Comparison of ENCODE assay signal across 8 mouse cellular contexts in genomic region chr14:14347151-14347835, GRCm38 (mm10). TPM values are rescaled to one million over a fixed set of nuclear protein-coding genes. Genes with fewer than 3 reads are reported as not detected.
A peak's percentile ranks its signal among the peaks of the same experiment; 100 is the strongest.
DNase-seq lines count a peak whose midpoint lies in the region; ATAC-seq lines count a peak whose summit lies in the region.

No protein-coding gene starts in this region.

- no peak overlapping the region for H3K9ac ChIP-seq in forebrain, embryonic 15.5 days (replicated peaks)
- H3K9ac ChIP-seq in intestine, embryonic 15.5 days: no peak overlapping the region
- H3K9ac ChIP-seq in liver, embryonic 12.5 days: no peak overlapping the region
- no peak overlapping the region for H3K9ac ChIP-seq in neural tube, embryonic 15.5 days (replicated peaks)

- H3K4me2 ChIP-seq in forebrain, embryonic 15.5 days (replicated peaks): peak overlapping the region; percentile 74; the same call in 1 of the 2 replicates
- H3K4me2 ChIP-seq in intestine, embryonic 15.5 days (replicated peaks): 0 out of 2 replicates have a peak overlapping the region, but pooled peaks have one; percentile 82
- H3K4me2 ChIP-seq in liver, embryonic 12.5 days: peak overlapping the region; percentile 83
- peak overlapping the region; percentile 86 for H3K4me2 ChIP-seq in neural tube, embryonic 15.5 days

- peaks cover 11% of the 10 kb centered on the region; the same call in 1 of the 2 replicates for H3K9me3 ChIP-seq in forebrain, embryonic 15.5 days
- H3K9me3 ChIP-seq in intestine, embryonic 15.5 days: peaks cover 24% of the 10 kb centered on the region
- peaks cover 57% of the 10 kb centered on the region for H3K9me3 ChIP-seq in liver, embryonic 12.5 days (replicated peaks)
- H3K9me3 ChIP-seq in neural tube, embryonic 15.5 days (replicated peaks): peaks cover 20% of the 10 kb centered on the region; the same call in 1 of the 2 replicates

- no peaks in the 10 kb centered on the region for H3K27me3 ChIP-seq in forebrain, embryonic 15.5 days
- no peaks in the 10 kb centered on the region for H3K27me3 ChIP-seq in intestine, embryonic 15.5 days (replicated peaks)
- H3K27me3 ChIP-seq in liver, embryonic 12.5 days (replicated peaks): no peaks in the 10 kb centered on the region
- H3K27me3 ChIP-seq in neural tube, embryonic 15.5 days (replicated peaks): no peaks in the 10 kb centered on the region

- DNase-seq in kidney, adult 9 months: peak; percentile 22
- DNase-seq in kidney, postnatal 36 days: no peak
- DNase-seq in R1 (ENCODE audit: low read depth, low spot score) (peak; percentile 96), MN1 (ENCODE audit: low spot score) (no peak)

- 0 out of 2 replicates have a peak, but pooled peaks cover 7% of the 10 kb centered on the region for H3K4me1 ChIP-seq in forebrain, embryonic 15.5 days
- no peaks in the 10 kb centered on the region for H3K4me1 ChIP-seq in intestine, embryonic 15.5 days (replicated peaks)
- peaks cover 17% of the 10 kb centered on the region for H3K4me1 ChIP-seq in liver, embryonic 12.5 days
- 0 out of 2 replicates have a peak, but pooled peaks cover 6% of the 10 kb centered on the region for H3K4me1 ChIP-seq in neural tube, embryonic 15.5 days

- H3K36me3 ChIP-seq in forebrain, embryonic 15.5 days: no peaks in the 10 kb centered on the region
- H3K36me3 ChIP-seq in intestine, embryonic 15.5 days: peaks cover 19% of the 10 kb centered on the region
- peaks cover 38% of the 10 kb centered on the region for H3K36me3 ChIP-seq in liver, embryonic 12.5 days
- H3K36me3 ChIP-seq in neural tube, embryonic 15.5 days: peaks cover 5% of the 10 kb centered on the region; the same call in 1 of the 2 replicates

- H3K4me3 ChIP-seq in forebrain, embryonic 15.5 days: peak overlapping the region; percentile 69
- no peak overlapping the region for H3K4me3 ChIP-seq in intestine, embryonic 15.5 days (replicated peaks)
- H3K4me3 ChIP-seq in liver, embryonic 12.5 days: peak overlapping the region; percentile 66; the same call in 1 of the 2 replicates
- peak overlapping the region; percentile 64 for H3K4me3 ChIP-seq in neural tube, embryonic 15.5 days (replicated peaks)

- H3K27ac ChIP-seq in forebrain, embryonic 15.5 days (replicated peaks): no peak overlapping the region
- H3K27ac ChIP-seq in intestine, embryonic 15.5 days: no peak overlapping the region
- H3K27ac ChIP-seq in liver, embryonic 12.5 days: 0 out of 2 replicates have a peak overlapping the region, but pooled peaks have one; percentile 41
- H3K27ac ChIP-seq in neural tube, embryonic 15.5 days (replicated peaks): no peak overlapping the region

- WGBS in forebrain, embryonic 15.5 days: 83% methylated on average over 17 of the region's 17 CpGs
- WGBS in intestine, embryonic 15.5 days: 81% methylated on average over 17 of the region's 17 CpGs
- WGBS in liver, embryonic 12.5 days (ENCODE audit: insufficient replicate concordance): 63% methylated on average over 17 of the region's 17 CpGs
- 84% methylated on average over 17 of the region's 17 CpGs for WGBS in neural tube, embryonic 15.5 days

- peak; percentile 4 for ATAC-seq in forebrain, embryonic 15.5 days (replicated peaks)
- peak; percentile 2; the same call in 1 of the 2 replicates for ATAC-seq in intestine, embryonic 15.5 days
- 0 out of 2 replicates have a peak, but pooled peaks have one; percentile 9 for ATAC-seq in liver, embryonic 12.5 days
- ATAC-seq in neural tube, embryonic 15.5 days (ENCODE audit: low FRiP score): 0 out of 2 replicates have a peak, but pooled peaks have one; percentile 0

RNA-seq across cellular contexts. Expression of gene Il3ra, which starts 1.2 kb away (rescaled TPM):
- polyA plus RNA-seq in forebrain, embryonic 15.5 days (2015; fragmentation: Nextera tagmentation; extraction: Ambion mirVana): 2.1 TPM in 2 replicates
- polyA plus RNA-seq in intestine, embryonic 15.5 days (2015; fragmentation: Nextera tagmentation; extraction: Ambion mirVana): 5.8 and 7.1 TPM in 2 replicates
- polyA plus RNA-seq in liver, embryonic 12.5 days (2016; fragmentation: Nextera tagmentation; extraction: Ambion mirVana): 2.1 and 3.2 TPM in 2 replicates
- 2.9 and 4.3 TPM in 2 replicates for polyA plus RNA-seq in neural tube, embryonic 15.5 days (2015; fragmentation: Nextera tagmentation; extraction: Ambion mirVana)

RNA-seq across cellular contexts. Expression of gene Olfr31, which starts 24.7 kb away (rescaled TPM):
- polyA plus RNA-seq in forebrain, embryonic 15.5 days (2015; fragmentation: Nextera tagmentation; extraction: Ambion mirVana): not detected in 2 replicates
- not detected in 2 replicates for polyA plus RNA-seq in intestine, embryonic 15.5 days (2015; fragmentation: Nextera tagmentation; extraction: Ambion mirVana)
- not detected in 2 replicates for polyA plus RNA-seq in liver, embryonic 12.5 days (2016; fragmentation: Nextera tagmentation; extraction: Ambion mirVana)
- 0.04 TPM in 1 of 2 replicates, not detected in the other for polyA plus RNA-seq in neural tube, embryonic 15.5 days (2015; fragmentation: Nextera tagmentation; extraction: Ambion mirVana)

RNA-seq across cellular contexts. Expression of gene Olfr721-ps1, which starts 53.8 kb away (rescaled TPM):
- polyA plus RNA-seq in forebrain, embryonic 15.5 days (2015; fragmentation: Nextera tagmentation; extraction: Ambion mirVana): not detected in 2 replicates
- polyA plus RNA-seq in intestine, embryonic 15.5 days (2015; fragmentation: Nextera tagmentation; extraction: Ambion mirVana): not detected in 2 replicates
- not detected in 2 replicates for polyA plus RNA-seq in liver, embryonic 12.5 days (2016; fragmentation: Nextera tagmentation; extraction: Ambion mirVana)
- polyA plus RNA-seq in neural tube, embryonic 15.5 days (2015; fragmentation: Nextera tagmentation; extraction: Ambion mirVana): not detected in 2 replicates

Comparison
In these comparisons a context has a peak if more than half of its experiments do, and no peak if none do; other contexts are left out.
1. DNase-seq: peak in kidney, adult 9 months (single experiment) and R1 (single experiment); none in kidney, postnatal 36 days (0 of 2) and MN1 (single experiment).
2. Peak in every context shown above with its lines, with median percentiles within 50 percentile points of each other: ATAC-seq and H3K4me2 ChIP-seq.